ENCODE assay signal across 22 mouse cellular contexts in genomic region chr10:28228208-28228607, GRCm38 (mm10).
A peak's percentile ranks its signal among the peaks of the same experiment; 100 is the strongest.
DNase-seq lines count a peak whose midpoint lies in the region; ATAC-seq and TF ChIP-seq lines count a peak whose summit lies in the region.
"Had no signal": no experiment of that assay in that cellular context is flagged by ENCODE, and none has a peak within 500 bp of the region (broad histone marks: within the 10 kb centered on the region; RNA-seq: fewer than 3 reads in every experiment).

No protein-coding gene starts in this region.

- no peaks in the 10 kb centered on the region for H3K36me3 ChIP-seq in liver, embryonic 16.5 days (ENCODE audit: control insufficient read depth, insufficient read depth)
- no peaks in the 10 kb centered on the region for H3K36me3 ChIP-seq in intestine, embryonic 16.5 days (ENCODE audit: control insufficient read depth, insufficient read depth, low read length)
- H3K36me3 ChIP-seq in small intestine, adult 2 months (ENCODE audit: control insufficient read depth, insufficient read depth, low read length), result no peaks in the 10 kb centered on the region
- no peaks in the 10 kb centered on the region for H3K36me3 ChIP-seq in stomach, postnatal 0 days (ENCODE audit: control insufficient read depth, insufficient read depth, low read length)
- H3K36me3 ChIP-seq: embryonic facial prominence, embryonic 15.5 days; heart, embryonic 15.5 days; hindbrain, embryonic 10.5 days had no signal

- H3K4me3 ChIP-seq in liver, embryonic 16.5 days (ENCODE audit: low read depth, low read length), result no peak overlapping the region
- H3K4me3 ChIP-seq in intestine, embryonic 16.5 days (ENCODE audit: low read length), result no peak overlapping the region
- H3K4me3 ChIP-seq in small intestine, adult 2 months (ENCODE audit: low read depth, low read length), result no peak overlapping the region
- H3K4me3 ChIP-seq in stomach, postnatal 0 days (ENCODE audit: low read depth, low read length), result no peak overlapping the region
- H3K4me3 ChIP-seq: embryonic facial prominence, embryonic 15.5 days; forebrain, embryonic 13.5 days; heart, adult 2 months; heart, embryonic 15.5 days; hindbrain, embryonic 10.5 days had no signal

- intact Hi-C loops in heart, postnatal 36 days (cut with DNase I), result no loop called here

- no peak for TF ChIP-seq POLR2A in small intestine, adult 2 months (IDR thresholded peaks at IDR 0.05; ENCODE audit: low read depth, low read length)

- H3K4me2 ChIP-seq in liver, embryonic 16.5 days (ENCODE audit: low read depth, low read length), result no peak overlapping the region
- H3K4me2 ChIP-seq in intestine, embryonic 16.5 days (ENCODE audit: low read depth, low read length), result no peak overlapping the region
- no peak overlapping the region for H3K4me2 ChIP-seq in stomach, postnatal 0 days (replicated peaks; ENCODE audit: low read depth)
- H3K4me2 ChIP-seq: embryonic facial prominence, embryonic 15.5 days; forebrain, embryonic 13.5 days; heart, embryonic 11.5 days; heart, embryonic 15.5 days; hindbrain, embryonic 14.5 days had no signal

- H3K9me3 ChIP-seq in liver, embryonic 16.5 days (replicated peaks; ENCODE audit: control insufficient read depth, low read length), result no peaks in the 10 kb centered on the region
- no peaks in the 10 kb centered on the region for H3K9me3 ChIP-seq in intestine, embryonic 16.5 days (ENCODE audit: control insufficient read depth, low read length)
- H3K9me3 ChIP-seq in stomach, postnatal 0 days (ENCODE audit: control insufficient read depth, low read length), result no peaks in the 10 kb centered on the region
- H3K9me3 ChIP-seq: embryonic facial prominence, embryonic 15.5 days; forebrain, embryonic 13.5 days; heart, embryonic 15.5 days; hindbrain, embryonic 10.5 days had no signal

- no peak for TF ChIP-seq EP300 in stomach, postnatal 0 days (optimal IDR thresholded peaks at IDR 0.05)

- H3K27me3 ChIP-seq in liver, embryonic 16.5 days (ENCODE audit: control insufficient read depth, insufficient read depth, low read depth, low read length), result no peaks in the 10 kb centered on the region
- no peaks in the 10 kb centered on the region for H3K27me3 ChIP-seq in intestine, embryonic 16.5 days (replicated peaks; ENCODE audit: control insufficient read depth, insufficient read depth, low read length)
- H3K27me3 ChIP-seq in small intestine, adult 2 months (ENCODE audit: control insufficient read depth, insufficient read depth, low read length), result no peaks in the 10 kb centered on the region
- H3K27me3 ChIP-seq in stomach, postnatal 0 days (ENCODE audit: control insufficient read depth, insufficient read depth, low read length), result no peaks in the 10 kb centered on the region
- H3K27me3 ChIP-seq: embryonic facial prominence, embryonic 15.5 days; forebrain, embryonic 13.5 days; heart, embryonic 15.5 days had no signal

- no peak overlapping the region for H3K9ac ChIP-seq in liver, embryonic 16.5 days (ENCODE audit: low read depth, low read length)
- H3K9ac ChIP-seq in intestine, embryonic 16.5 days (ENCODE audit: low read depth, low read length), result no peak overlapping the region
- no peak overlapping the region for H3K9ac ChIP-seq in stomach, postnatal 0 days (ENCODE audit: low read length)
- H3K9ac ChIP-seq: embryonic facial prominence, embryonic 15.5 days; forebrain, embryonic 13.5 days; forebrain, postnatal 0 days; heart, embryonic 15.5 days; hindbrain, embryonic 14.5 days had no signal

- WGBS in liver, embryonic 16.5 days (ENCODE audit: insufficient replicate concordance), result 41% methylated on average over 1 of the region's 1 CpGs
- 34% methylated on average over 1 of the region's 1 CpGs for WGBS in intestine, embryonic 16.5 days
- WGBS in small intestine, adult 2 months, result 37% methylated on average over 1 of the region's 1 CpGs
- 19% methylated on average over 1 of the region's 1 CpGs for WGBS in stomach, postnatal 0 days

- ATAC-seq in liver, embryonic 16.5 days (ENCODE audit: low read depth), result peak; percentile 72
- peak; percentile 90 for ATAC-seq in intestine, embryonic 16.5 days
- ATAC-seq in stomach, postnatal 0 days (ENCODE audit: low FRiP score, low TSS enrichment), result peak; percentile 95
- ATAC-seq: forebrain, embryonic 13.5 days; forebrain, postnatal 0 days had no signal

- TF ChIP-seq CTCF in small intestine, adult 2 months (IDR thresholded peaks at IDR 0.05; ENCODE audit: extremely low read depth, insufficient read length, insufficient replicate concordance, low read depth, low read length), result no peak
- TF ChIP-seq CTCF in stomach, postnatal 0 days (IDR thresholded peaks at IDR 0.05; ENCODE audit: low read depth), result no peak

- no peak for DNase-seq in liver
- peak; percentile 36 for DNase-seq in stomach, postnatal 0 days (ENCODE audit: low spot score)
- no peak for DNase-seq in heart, postnatal 36 days
- DNase-seq in kidney, adult 11 months, result no peak
- DNase-seq: adrenal gland, adult 2 months; adrenal gland, postnatal 25 days; cerebellum, adult 2 months; cerebellum, postnatal 10 days; embryo, embryonic 11 days; forebrain, postnatal 0 days; gastrocnemius, postnatal 14 days; heart, adult 2 months; heart, postnatal 14 days had no signal

- H3K27ac ChIP-seq in liver, embryonic 16.5 days (ENCODE audit: low read length), result no peak overlapping the region
- peak overlapping the region; percentile 66 for H3K27ac ChIP-seq in intestine, embryonic 16.5 days (ENCODE audit: low read length)
- peak overlapping the region; percentile 44 for H3K27ac ChIP-seq in small intestine, adult 2 months (ENCODE audit: insufficient read depth, low read depth, low read length)
- peak overlapping the region; percentile 59; the same call in 1 of the 2 replicates for H3K27ac ChIP-seq in stomach, postnatal 0 days (replicated peaks)
- H3K27ac ChIP-seq: embryonic facial prominence, embryonic 15.5 days; forebrain, embryonic 13.5 days; heart, adult 2 months; heart, embryonic 15.5 days; hindbrain, embryonic 10.5 days; hindbrain, embryonic 14.5 days had no signal

- no peaks in the 10 kb centered on the region for H3K4me1 ChIP-seq in liver, embryonic 16.5 days (ENCODE audit: control insufficient read depth, low read depth, low read length)
- H3K4me1 ChIP-seq in intestine, embryonic 16.5 days (ENCODE audit: control insufficient read depth, insufficient read depth, low read length), result peaks cover 9% of the 10 kb centered on the region
- H3K4me1 ChIP-seq in small intestine, adult 2 months (ENCODE audit: control insufficient read depth, insufficient read depth, insufficient read length, low read length), result peaks cover 8% of the 10 kb centered on the region; the same call in 1 of the 2 replicates
- no peaks in the 10 kb centered on the region; the same call in 1 of the 2 replicates for H3K4me1 ChIP-seq in stomach, postnatal 0 days (replicated peaks; ENCODE audit: control insufficient read depth, insufficient read depth)
